Mouse (Mus musculus): ENCODE results near the gene Ugt1a5. TPM values are rescaled to one million over a fixed set of nuclear protein-coding genes. Genes with fewer than 3 reads are reported as not detected.

The Ugt1a5 gene
- polyA plus RNA-seq, 1 experiment = not detected

DNA sequence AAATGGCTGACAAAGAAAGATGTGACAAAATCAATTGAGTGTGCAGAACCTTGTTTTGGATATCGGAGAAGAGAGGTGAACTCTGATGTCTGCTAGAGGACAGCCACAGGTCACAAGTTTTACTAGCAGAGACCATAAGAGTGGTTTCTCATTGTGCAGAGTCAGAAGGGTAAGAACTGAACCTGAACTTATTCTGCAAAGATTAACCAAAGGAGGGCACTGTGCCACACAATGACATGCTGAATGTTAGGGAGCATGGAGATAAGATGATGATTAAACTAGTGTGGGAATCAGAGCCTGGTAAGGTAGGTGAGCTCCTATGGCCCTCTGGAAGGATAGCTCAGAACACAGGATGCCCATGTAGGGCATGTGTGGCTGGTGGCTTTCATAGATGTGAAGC, 29.9 kb downstream of the Ugt1a5 start:
- Histone ChIP-seq H3K36me3 (ENCODE audit: control insufficient read depth, insufficient read depth) (no peaks in the 10 kb centered on the region), H3ac (ENCODE audit: control insufficient read depth, insufficient read length) (no peak overlapping the region), H3K4me2 (ENCODE audit: low read depth) (no peak overlapping the region), H3K4me3 (no peak overlapping the region), H3K79me2 (ENCODE audit: control insufficient read depth, insufficient read depth) (no peaks in the 10 kb centered on the region), H3K27me3 (ENCODE audit: control insufficient read depth, insufficient read depth, insufficient read length) (peaks cover 16% of the 10 kb centered on the region)
- TF ChIP-seq TCF12 (IDR thresholded peaks at IDR 0.05; ENCODE audit: insufficient read depth, poor library complexity, severe bottlenecking) (no peak), MYOD1 (IDR thresholded peaks at IDR 0.05; ENCODE audit: control insufficient read depth in 1 of 3, insufficient read length in 2 of 3, low read depth in 2 of 3) (no peak), USF1 (IDR thresholded peaks at IDR 0.05; ENCODE audit: low read depth) (no peak), POLR2AphosphoS2 (IDR thresholded peaks at IDR 0.05; ENCODE audit: insufficient read length, low read depth) (no peak), REST (IDR thresholded peaks at IDR 0.05; ENCODE audit: insufficient read depth, insufficient read length) (no peak), MAX (IDR thresholded peaks at IDR 0.05; ENCODE audit: low read depth) (no peak), POLR2A (IDR thresholded peaks at IDR 0.05; ENCODE audit: insufficient read length, low read depth) (no peak), MYOG (IDR thresholded peaks at IDR 0.05; ENCODE audit: control insufficient read depth in 1 of 3, insufficient read depth in 1 of 3, insufficient read length in 2 of 3, low read depth in 2 of 3) (no peak), TCF3 (IDR thresholded peaks at IDR 0.05; ENCODE audit: insufficient read length, low read depth) (no peak), CEBPB (IDR thresholded peaks at IDR 0.05; ENCODE audit: insufficient read depth, poor library complexity, severe bottlenecking) (no peak), E2F4 (IDR thresholded peaks at IDR 0.05; ENCODE audit: insufficient read depth) (no peak), SRF (IDR thresholded peaks at IDR 0.05; ENCODE audit: control insufficient read depth, insufficient read length, low read depth) (no peak)

DNA sequence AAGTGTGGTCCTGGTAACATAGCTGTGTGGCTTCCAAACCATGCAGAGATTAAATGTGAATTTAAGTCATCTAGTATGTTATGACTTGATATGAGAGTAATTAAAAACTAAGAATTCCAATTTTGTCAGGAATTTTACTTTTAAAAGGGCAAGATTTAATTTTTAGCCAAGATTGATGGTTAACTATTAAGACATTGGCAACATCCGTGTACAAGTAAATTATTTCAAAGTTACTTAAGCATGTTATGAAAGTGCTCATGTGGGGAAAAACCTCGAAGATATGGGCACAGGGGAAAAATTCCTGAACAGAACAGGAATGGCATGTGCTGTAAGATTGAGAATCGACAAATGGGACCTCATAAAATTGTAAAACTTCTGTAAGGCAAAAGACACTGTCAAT, 31.6 kb downstream of the Ugt1a5 start:
- no peak for TF ChIP-seq MYOD1 (IDR thresholded peaks at IDR 0.05; ENCODE audit: control insufficient read depth in 1 of 3, insufficient read length in 2 of 3, low read depth in 2 of 3)
- no peak for TF ChIP-seq CEBPB (IDR thresholded peaks at IDR 0.05; ENCODE audit: insufficient read depth, poor library complexity, severe bottlenecking)
- no peak for TF ChIP-seq USF1 (IDR thresholded peaks at IDR 0.05; ENCODE audit: low read depth)
- no peak for TF ChIP-seq MAX (IDR thresholded peaks at IDR 0.05; ENCODE audit: low read depth)
- TF ChIP-seq TCF3 (IDR thresholded peaks at IDR 0.05; ENCODE audit: insufficient read length, low read depth) = no peak
- no peak for TF ChIP-seq POLR2A (IDR thresholded peaks at IDR 0.05; ENCODE audit: insufficient read length, low read depth)
- TF ChIP-seq E2F4 (IDR thresholded peaks at IDR 0.05; ENCODE audit: insufficient read depth) = no peak
- no peak for TF ChIP-seq TCF12 (IDR thresholded peaks at IDR 0.05; ENCODE audit: insufficient read depth, poor library complexity, severe bottlenecking)
- no peak for TF ChIP-seq SRF (IDR thresholded peaks at IDR 0.05; ENCODE audit: control insufficient read depth, insufficient read length, low read depth)
- no peak for TF ChIP-seq POLR2AphosphoS2 (IDR thresholded peaks at IDR 0.05; ENCODE audit: insufficient read length, low read depth)
- no peak for TF ChIP-seq MYOG (IDR thresholded peaks at IDR 0.05; ENCODE audit: control insufficient read depth in 1 of 3, insufficient read depth in 1 of 3, insufficient read length in 2 of 3, low read depth in 2 of 3)
- no peak for TF ChIP-seq REST (IDR thresholded peaks at IDR 0.05; ENCODE audit: insufficient read depth, insufficient read length)
- Histone ChIP-seq H3K79me2 (ENCODE audit: control insufficient read depth, insufficient read depth) (no peaks in the 10 kb centered on the region), H3K27me3 (ENCODE audit: control insufficient read depth, insufficient read depth, insufficient read length) (peaks cover 18% of the 10 kb centered on the region), H3ac (ENCODE audit: control insufficient read depth, insufficient read length) (no peak overlapping the region), H3K4me3 (no peak overlapping the region), H3K4me2 (ENCODE audit: low read depth) (no peak overlapping the region), H3K36me3 (ENCODE audit: control insufficient read depth, insufficient read depth) (no peaks in the 10 kb centered on the region)

DNA sequence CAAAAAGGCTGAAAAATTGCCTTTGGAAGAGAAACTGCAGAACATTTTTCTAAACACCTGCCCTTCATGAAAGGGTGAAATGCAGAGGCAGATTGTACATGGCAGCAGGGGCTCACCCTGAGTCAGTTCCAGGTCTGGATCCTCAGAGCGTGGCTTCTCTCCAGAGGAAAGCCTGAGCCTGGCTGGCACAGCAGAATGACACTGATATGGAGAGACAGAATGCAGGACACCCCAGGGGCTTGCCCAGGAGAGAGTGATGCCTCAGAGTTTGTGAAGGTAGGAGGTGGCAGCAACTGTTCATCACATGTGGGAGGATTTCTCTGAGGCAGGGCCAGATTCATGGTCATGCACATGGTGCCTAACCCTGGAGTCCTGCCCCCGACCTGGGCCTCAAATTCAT, 34.2 kb downstream of the Ugt1a5 start:
- TF ChIP-seq TCF3 (IDR thresholded peaks at IDR 0.05; ENCODE audit: insufficient read length, low read depth) (no peak), CEBPB (IDR thresholded peaks at IDR 0.05; ENCODE audit: insufficient read depth, poor library complexity, severe bottlenecking) (no peak), MYOG (IDR thresholded peaks at IDR 0.05; ENCODE audit: control insufficient read depth in 1 of 3, insufficient read depth in 1 of 3, insufficient read length in 2 of 3, low read depth in 2 of 3) (no peak), REST (IDR thresholded peaks at IDR 0.05; ENCODE audit: insufficient read depth, insufficient read length) (no peak), POLR2AphosphoS2 (IDR thresholded peaks at IDR 0.05; ENCODE audit: insufficient read length, low read depth) (no peak), SRF (IDR thresholded peaks at IDR 0.05; ENCODE audit: control insufficient read depth, insufficient read length, low read depth) (no peak), POLR2A (IDR thresholded peaks at IDR 0.05; ENCODE audit: insufficient read length, low read depth) (no peak), MAX (IDR thresholded peaks at IDR 0.05; ENCODE audit: low read depth) (no peak), E2F4 (IDR thresholded peaks at IDR 0.05; ENCODE audit: insufficient read depth) (no peak), USF1 (IDR thresholded peaks at IDR 0.05; ENCODE audit: low read depth) (no peak), MYOD1 (IDR thresholded peaks at IDR 0.05; ENCODE audit: control insufficient read depth in 1 of 3, insufficient read length in 2 of 3, low read depth in 2 of 3) (no peak), TCF12 (IDR thresholded peaks at IDR 0.05; ENCODE audit: insufficient read depth, poor library complexity, severe bottlenecking) (no peak)
- H3K36me3 ChIP-seq (ENCODE audit: control insufficient read depth, insufficient read depth) = no peaks in the 10 kb centered on the region
- H3K4me2 ChIP-seq (ENCODE audit: low read depth) = no peak overlapping the region
- H3ac ChIP-seq (ENCODE audit: control insufficient read depth, insufficient read length) = no peak overlapping the region
- H3K4me3 ChIP-seq = no peak overlapping the region
- H3K27me3 ChIP-seq (ENCODE audit: control insufficient read depth, insufficient read depth, insufficient read length) = peaks cover 18% of the 10 kb centered on the region
- no peaks in the 10 kb centered on the region for H3K79me2 ChIP-seq (ENCODE audit: control insufficient read depth, insufficient read depth)

DNA sequence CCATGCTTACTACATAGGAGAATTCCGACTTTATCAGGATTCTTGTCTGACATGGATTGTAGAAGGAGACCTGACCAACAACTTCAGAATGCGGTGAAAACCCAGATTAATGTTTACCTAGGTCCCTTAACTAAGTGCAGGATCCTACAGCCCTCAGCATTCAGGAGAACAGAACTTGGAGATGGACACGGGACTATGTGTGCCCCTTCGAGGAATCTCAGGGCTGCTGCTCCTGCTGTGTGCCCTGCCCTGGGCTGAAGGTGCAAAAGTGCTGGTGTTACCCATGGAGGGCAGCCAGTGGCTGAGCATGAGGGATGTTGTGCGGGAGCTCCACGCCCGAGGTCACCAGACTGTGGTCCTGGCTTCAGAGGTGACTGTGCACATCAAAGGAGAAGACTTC, 34.6 kb downstream of the Ugt1a5 start, which contains the start of gene Ugt1a2:
Ugt1a2 (plus strand) TSS at position 146 of the 400 bp plus-strand sequence.
- Histone ChIP-seq H3K27me3 (ENCODE audit: control insufficient read depth, insufficient read depth, insufficient read length) (peaks cover 22% of the 10 kb centered on the region), H3K36me3 (ENCODE audit: control insufficient read depth, insufficient read depth) (no peaks in the 10 kb centered on the region), H3K79me2 (ENCODE audit: control insufficient read depth, insufficient read depth) (no peaks in the 10 kb centered on the region), H3ac (ENCODE audit: control insufficient read depth, insufficient read length) (no peak within 1 kb of the TSS), H3K4me3 (no peak within 1 kb of the TSS), H3K4me2 (ENCODE audit: low read depth) (no peak within 1 kb of the TSS)
- TF ChIP-seq CEBPB (IDR thresholded peaks at IDR 0.05; ENCODE audit: insufficient read depth, poor library complexity, severe bottlenecking) (no peak), USF1 (IDR thresholded peaks at IDR 0.05; ENCODE audit: low read depth) (no peak), TCF12 (IDR thresholded peaks at IDR 0.05; ENCODE audit: insufficient read depth, poor library complexity, severe bottlenecking) (no peak), MAX (IDR thresholded peaks at IDR 0.05; ENCODE audit: low read depth) (no peak), POLR2AphosphoS2 (IDR thresholded peaks at IDR 0.05; ENCODE audit: insufficient read length, low read depth) (no peak), MYOD1 (IDR thresholded peaks at IDR 0.05; ENCODE audit: control insufficient read depth in 1 of 3, insufficient read length in 2 of 3, low read depth in 2 of 3) (no peak), SRF (IDR thresholded peaks at IDR 0.05; ENCODE audit: control insufficient read depth, insufficient read length, low read depth) (no peak), E2F4 (IDR thresholded peaks at IDR 0.05; ENCODE audit: insufficient read depth) (no peak), REST (IDR thresholded peaks at IDR 0.05; ENCODE audit: insufficient read depth, insufficient read length) (no peak)

Data from myocyte (in vitro differentiated cells).